Mouse (Mus musculus) MEL (cell line): ENCODE results near the gene Eno2. TPM values are rescaled to one million over a fixed set of nuclear protein-coding genes. Genes with fewer than 3 reads are reported as not detected.

Source experiments
- DNase-seq: peaks from one replicate; pipeline ENCODE4 v3.0.0; 2011; ENCODE audit warnings: low read depth, low spot score
- H3K27ac ChIP-seq: 2 replicates; pipeline ENCODE4 v1.5.1; 2012; ENCODE audit warnings: low read depth, mild to moderate bottlenecking, control low read depth, low read length, moderate library complexity; ENCODE audit not compliant: control insufficient read depth
- H3K27me3 ChIP-seq, 2 experiments: fragments of 150-350 bp in 1 of 2; sonication (generic) in 1 of 2; 2 replicates each; pipeline ENCODE4 v1.6.1; 2012; ENCODE audit warnings: low read length in 2 of 2, mild to moderate bottlenecking in 2 of 2, improper control_type of control experiment in 1 of 2, moderate library complexity in 1 of 2; ENCODE audit not compliant: insufficient read depth in 2 of 2, control insufficient read depth in 1 of 2
- H3K36me3 ChIP-seq, 2 experiments: 2 replicates each; pipeline ENCODE4 v1.6.1; 2012 to 2014; ENCODE audit warnings: low read length in 2 of 2, improper control_type of control experiment in 1 of 2, inconsistent platforms in 1 of 2, mild to moderate bottlenecking in 1 of 2; ENCODE audit not compliant: insufficient read depth in 2 of 2, control insufficient read depth in 1 of 2
- H3K4me1 ChIP-seq, 2 experiments: fragments of 150-350 bp in 1 of 2; sonication (generic) in 1 of 2; 2 replicates each; pipeline ENCODE4 v1.6.1; 2012; ENCODE audit warnings: low read length in 2 of 2, improper control_type of control experiment in 1 of 2, mild to moderate bottlenecking in 1 of 2; ENCODE audit not compliant: insufficient read depth in 2 of 2, control insufficient read depth in 1 of 2
- H3K4me3 ChIP-seq, 2 experiments: fragments of 150-350 bp in 1 of 2; sonication (generic) in 1 of 2; 2 replicates each; pipeline ENCODE4 v1.5.1; 2012; ENCODE audit warnings: low read depth in 2 of 2, low read length in 2 of 2, mild to moderate bottlenecking in 2 of 2, moderate library complexity in 2 of 2, control low read depth in 1 of 2, improper control_type of control experiment in 1 of 2; ENCODE audit not compliant: control insufficient read depth in 1 of 2, insufficient read depth in 1 of 2
- H3K79me2 ChIP-seq: 2 replicates; pipeline ENCODE4 v1.6.1; 2012; ENCODE audit warnings: mild to moderate bottlenecking, low read length, moderate library complexity; ENCODE audit not compliant: control insufficient read depth, poor library complexity, insufficient read depth
- H3K9ac ChIP-seq: 2 replicates; pipeline ENCODE4 v1.6.1; 2012; ENCODE audit warnings: low read depth, mild to moderate bottlenecking, control low read depth, low read length, moderate library complexity; ENCODE audit not compliant: control insufficient read depth, poor library complexity, severe bottlenecking
- H3K9me3 ChIP-seq: fragments of 150-350 bp; sonication (generic); replicated peaks from 2 replicates; pipeline ENCODE4 v1.6.1; 2012; ENCODE audit warnings: mild to moderate bottlenecking, low read length, improper control_type of control experiment, moderate library complexity; ENCODE audit not compliant: insufficient read depth
- CTCF ChIP-seq, 3 experiments: IDR thresholded peaks in 2 of 3; conservative IDR thresholded peaks in 1 of 3; 2 replicates each; pipeline ENCODE4 v1.5.1; 2011 to 2012; ENCODE audit warnings: low read length in 3 of 3, low read depth in 2 of 3, mild to moderate bottlenecking in 2 of 3, improper control_type of control experiment in 1 of 3, inconsistent platforms in 1 of 3, mixed read lengths in 1 of 3, moderate library complexity in 1 of 3; ENCODE audit not compliant: control insufficient read depth in 1 of 3, insufficient read depth in 1 of 3, poor library complexity in 1 of 3, severe bottlenecking in 1 of 3
- GABPA ChIP-seq: IDR thresholded peaks from 2 replicates; pipeline ENCODE4 v1.6.1; 2012; ENCODE audit warnings: low read depth, mild to moderate bottlenecking, inconsistent platforms, low read length, improper control_type of control experiment, moderate library complexity
- HCFC1 ChIP-seq: IDR thresholded peaks from 2 replicates; pipeline ENCODE4 v1.6.1; 2012; ENCODE audit warnings: low read depth, mild to moderate bottlenecking, inconsistent platforms, low read length, improper control_type of control experiment, moderate library complexity
- KAT2A ChIP-seq: conservative IDR thresholded peaks from 2 replicates; pipeline ENCODE4 v1.6.1; 2012; ENCODE audit warnings: low read depth, low read length, improper control_type of control experiment, inconsistent platforms
- MAX ChIP-seq: IDR thresholded peaks from 2 replicates; pipeline ENCODE4 v1.6.1; 2011; ENCODE audit warnings: low read length, improper control_type of control experiment
- MEF2A ChIP-seq: IDR thresholded peaks from 2 replicates; pipeline ENCODE4 v1.6.1; 2014; ENCODE audit warnings: low read depth, mild to moderate bottlenecking, inconsistent platforms, low read length, improper control_type of control experiment; ENCODE audit not compliant: poor library complexity, insufficient replicate concordance, severe bottlenecking; ENCODE audit errors: extremely low read depth
- POLR2A ChIP-seq, 2 experiments: IDR thresholded peaks; 2 replicates each; pipeline ENCODE4 v1.6.1; 2011 to 2012; ENCODE audit warnings: low read length in 2 of 2, mild to moderate bottlenecking in 2 of 2, control low read depth in 1 of 2, improper control_type of control experiment in 1 of 2, low read depth in 1 of 2, moderate library complexity in 1 of 2; ENCODE audit not compliant: control insufficient read depth in 1 of 2, insufficient read depth in 1 of 2, poor library complexity in 1 of 2
- POLR2AphosphoS2 ChIP-seq: IDR thresholded peaks from 2 replicates; pipeline ENCODE4 v1.6.1; 2011; ENCODE audit warnings: low read length, improper control_type of control experiment
- RAD21 ChIP-seq: IDR thresholded peaks from 2 replicates; pipeline ENCODE4 v1.6.1; 2011; ENCODE audit warnings: mild to moderate bottlenecking, low read depth, low read length, improper control_type of control experiment
- SIN3A ChIP-seq: IDR thresholded peaks from 2 replicates; pipeline ENCODE4 v1.6.1; 2012; ENCODE audit warnings: low read length, improper control_type of control experiment, inconsistent platforms
- TAL1 ChIP-seq: IDR thresholded peaks from 2 replicates; pipeline ENCODE4 v1.6.1; 2012; ENCODE audit warnings: mild to moderate bottlenecking, inconsistent platforms, low read length, moderate library complexity, mixed read lengths
- UBTF ChIP-seq: IDR thresholded peaks from 2 replicates; pipeline ENCODE4 v1.6.1; 2012; ENCODE audit warnings: low read depth, mild to moderate bottlenecking, inconsistent platforms, low read length, improper control_type of control experiment, moderate library complexity, borderline replicate concordance; ENCODE audit not compliant: insufficient read depth
- ZC3H11A ChIP-seq: IDR thresholded peaks from 2 replicates; pipeline ENCODE4 v1.6.1; 2012; ENCODE audit warnings: low read depth, mild to moderate bottlenecking, inconsistent platforms, low read length, improper control_type of control experiment
- ZMIZ1 ChIP-seq: IDR thresholded peaks from 2 replicates; pipeline ENCODE4 v1.6.1; 2012; ENCODE audit warnings: low read depth, mild to moderate bottlenecking, inconsistent platforms, low read length, improper control_type of control experiment, moderate library complexity
- ZNF384 ChIP-seq: IDR thresholded peaks from 2 replicates; pipeline ENCODE4 v1.6.1; 2012; ENCODE audit warnings: low read depth, mild to moderate bottlenecking, inconsistent platforms, low read length, improper control_type of control experiment
- polyA plus RNA-seq, 2 experiments: library from polyadenylated mRNA; stranded (reverse) in 1 of 2; unstranded in 1 of 2; fragments of >175 nt in 1 of 2; fragments of >200 nt in 1 of 2; gene quantifications; 2 replicates each; pipeline versions ENCODE4 v1.2.1 to v1.2.4; 2012; ENCODE audit warnings: low replicate concordance in 2 of 2, low read depth in 1 of 2; ENCODE audit not compliant: insufficient read length in 2 of 2, insufficient read depth in 1 of 2, missing spikeins in 1 of 2
- total RNA-seq: library from RNA; depleted of rRNA; stranded (reverse); fragments of 300-350 nt; gene quantifications from 2 replicates; pipeline ENCODE4 v1.2.3, GENCODE M21; 2012

Gene Eno2
- total and polyA plus RNA-seq, 3 experiments: 3.2 to 12.5 TPM; not detected in 1

- Histone ChIP-seq H3K79me2 (peaks cover 7% of the 10 kb centered on the region), H3K27ac (no peak overlapping the region), H3K4me3 (no peak overlapping the region), H3K9me3 (no peaks in the 10 kb centered on the region), H3K27me3 (no peaks in the 10 kb centered on the region), H3K4me1 (peaks cover 0 to 7% of the 10 kb centered on the region in 2 experiments; a peak in 1 of 4 replicates), H3K9ac (no peak overlapping the region), H3K36me3 (no peaks in the 10 kb centered on the region)
- no peak for TF ChIP-seq ZNF384
- TF ChIP-seq RAD21: no peak
- no peak for DNase-seq
Observed at GRCm38 (mm10) chr6:124750405-124750804, 19.1 kb downstream of the Eno2 start.

- Histone ChIP-seq H3K27me3 (no peaks in the 10 kb centered on the region), H3K9me3 (no peaks in the 10 kb centered on the region), H3K79me2 (peaks cover 1% of the 10 kb centered on the region; the same call in 1 of the 2 replicates), H3K36me3 (peaks cover 0 to under 1% of the 10 kb centered on the region in 2 experiments; a peak in 2 of 4 replicates), H3K4me3 (no peak overlapping the region), H3K27ac (no peak overlapping the region), H3K9ac (peak overlapping the region; percentile 80)
- TF ChIP-seq GABPA (no peak), UBTF (no peak), MEF2A (no peak)
- TF ChIP-seq, all 39 proteins: peak for 0
- no peak for DNase-seq
- H3K4me1 ChIP-seq: peaks cover 0 to 2% of the 10 kb centered on the region in 2 experiments; a peak in 1 of 4 replicates
Observed at GRCm38 (mm10) chr6:124746654-124747632, 22.5 kb downstream of the Eno2 start.

DNA sequence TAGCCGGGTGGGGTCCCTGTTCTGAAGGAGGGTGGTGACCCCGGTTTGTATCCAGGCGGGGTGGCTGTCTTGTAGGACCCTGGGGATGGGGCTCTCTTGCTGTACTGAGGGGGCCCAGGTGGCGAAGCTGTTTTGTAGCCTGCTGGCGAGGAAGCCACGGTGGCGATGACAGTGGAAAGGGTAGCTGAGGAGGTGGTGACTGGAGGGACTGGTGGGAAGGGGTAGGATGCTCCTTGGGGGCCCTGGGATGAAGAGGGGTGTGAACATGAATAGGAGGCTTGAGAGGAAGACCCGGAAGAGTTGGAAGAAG lies 23.2 kb downstream of the Eno2 start:
- no peak overlapping the region for H3K27ac ChIP-seq
- TF ChIP-seq HCFC1: no peak
- TF ChIP-seq ZMIZ1: no peak
- no peak for TF ChIP-seq KAT2A
- TF ChIP-seq ZC3H11A: no peak
- TF ChIP-seq POLR2A (IDR thresholded peaks at IDR 0.05; ENCODE audit: control insufficient read depth in 1 of 2, insufficient read depth in 1 of 2, low read depth in 1 of 2, low read length in 2 of 2, poor library complexity in 1 of 2): no peak
- no peak for TF ChIP-seq CTCF (IDR thresholded peaks at IDR 0.05 in 2 of 3, conservative IDR thresholded peaks at IDR 0.05 in 1 of 3; ENCODE audit: control insufficient read depth in 1 of 3, insufficient read depth in 1 of 3, low read depth in 2 of 3, low read length in 3 of 3, poor library complexity in 1 of 3, severe bottlenecking in 1 of 3)
- TF ChIP-seq POLR2AphosphoS2: no peak
- no peak for TF ChIP-seq TAL1
- TF ChIP-seq RAD21: no peak
- no peak for TF ChIP-seq MAX
- TF ChIP-seq SIN3A: no peak
- TF ChIP-seq, all 39 proteins: peak for 0
- Histone ChIP-seq H3K79me2 (peaks cover 1% of the 10 kb centered on the region; the same call in 1 of the 2 replicates), H3K9me3 (no peaks in the 10 kb centered on the region), H3K4me1 (peaks cover 0 to 4% of the 10 kb centered on the region in 2 experiments; a peak in 1 of 4 replicates), H3K9ac (peak overlapping the region; percentile 80), H3K27me3 (no peaks in the 10 kb centered on the region), H3K36me3 (peaks cover 0 to 4% of the 10 kb centered on the region in 2 experiments; a peak in 2 of 4 replicates), H3K4me3 (peak overlapping the region; percentile 50 to 57)
- DNase-seq: no peak
